Mouse (Mus musculus): ENCODE data around the gene Gm1123.
A peak's percentile ranks its signal among the peaks of the same experiment; 100 is the strongest.

Gene Gm1123

GRCm38 (mm10) chr9:98979431-98980416 is 55.8 kb downstream of the Gm1123 start:
- H3K36me3 ChIP-seq (ENCODE audit: control insufficient read depth, insufficient read depth, low read length, poor library complexity, severe bottlenecking): no peaks in the 10 kb centered on the region
- H3K27me3 ChIP-seq (ENCODE audit: control insufficient read depth, insufficient read depth, low read length, poor library complexity, severe bottlenecking): no peaks in the 10 kb centered on the region; the same call in 1 of the 2 replicates
- DNase-seq (ENCODE audit: low read depth, low spot score): peak; percentile 95

- Histone ChIP-seq H3K36me3 (ENCODE audit: control insufficient read depth, insufficient read depth, low read length, poor library complexity, severe bottlenecking) (no peaks in the 10 kb centered on the region), H3K27me3 (ENCODE audit: control insufficient read depth, insufficient read depth, low read length, poor library complexity, severe bottlenecking) (peaks cover 5% of the 10 kb centered on the region; the same call in 1 of the 2 replicates)
- peak; percentile 41 for DNase-seq (ENCODE audit: low read depth, low spot score)
Observed at GRCm38 (mm10) chr9:98976520-98976919, 59.0 kb downstream of the Gm1123 start.

- H3K36me3 ChIP-seq (ENCODE audit: control insufficient read depth, insufficient read depth, low read length, poor library complexity, severe bottlenecking): no peaks in the 10 kb centered on the region
- peaks cover 5% of the 10 kb centered on the region; the same call in 1 of the 2 replicates for H3K27me3 ChIP-seq (ENCODE audit: control insufficient read depth, insufficient read depth, low read length, poor library complexity, severe bottlenecking)
- no peak for DNase-seq (ENCODE audit: low read depth, low spot score)
Observed at GRCm38 (mm10) chr9:98976081-98976480, 59.4 kb downstream of the Gm1123 start.

- Histone ChIP-seq H3K36me3 (ENCODE audit: control insufficient read depth, insufficient read depth, low read length, poor library complexity, severe bottlenecking) (no peaks in the 10 kb centered on the region), H3K27me3 (ENCODE audit: control insufficient read depth, insufficient read depth, low read length, poor library complexity, severe bottlenecking) (peaks cover 5% of the 10 kb centered on the region)
- DNase-seq (ENCODE audit: low read depth, low spot score): no peak
Observed at GRCm38 (mm10) chr9:98974898-98975297, 60.6 kb downstream of the Gm1123 start.

- no peak for DNase-seq (ENCODE audit: low read depth, low spot score)
- H3K27me3 ChIP-seq (ENCODE audit: control insufficient read depth, insufficient read depth, low read length, poor library complexity, severe bottlenecking): peaks cover 5% of the 10 kb centered on the region
- no peaks in the 10 kb centered on the region for H3K36me3 ChIP-seq (ENCODE audit: control insufficient read depth, insufficient read depth, low read length, poor library complexity, severe bottlenecking)
Observed at GRCm38 (mm10) chr9:98973561-98973960, 62.0 kb downstream of the Gm1123 start.

GRCm38 (mm10) chr9:98973101-98973521 is 62.4 kb downstream of the Gm1123 start:
- Histone ChIP-seq H3K36me3 (ENCODE audit: control insufficient read depth, insufficient read depth, low read length, poor library complexity, severe bottlenecking) (no peaks in the 10 kb centered on the region), H3K27me3 (ENCODE audit: control insufficient read depth, insufficient read depth, low read length, poor library complexity, severe bottlenecking) (peaks cover 5% of the 10 kb centered on the region)
- no peak for DNase-seq (ENCODE audit: low read depth, low spot score)

- no peaks in the 10 kb centered on the region; the same call in 1 of the 2 replicates for H3K27me3 ChIP-seq (ENCODE audit: control insufficient read depth, insufficient read depth, low read length, poor library complexity, severe bottlenecking)
- DNase-seq (ENCODE audit: low read depth, low spot score): peak; percentile 36
- no peaks in the 10 kb centered on the region for H3K36me3 ChIP-seq (ENCODE audit: control insufficient read depth, insufficient read depth, low read length, poor library complexity, severe bottlenecking)
Observed at GRCm38 (mm10) chr9:98965084-98965483, 70.4 kb downstream of the Gm1123 start.

- H3K36me3 ChIP-seq (ENCODE audit: control insufficient read depth, insufficient read depth, low read length, poor library complexity, severe bottlenecking): no peaks in the 10 kb centered on the region
- H3K27me3 ChIP-seq (ENCODE audit: control insufficient read depth, insufficient read depth, low read length, poor library complexity, severe bottlenecking): no peaks in the 10 kb centered on the region; the same call in 1 of the 2 replicates
- no peak for DNase-seq (ENCODE audit: low read depth, low spot score)
Observed at GRCm38 (mm10) chr9:98963661-98964060, 71.9 kb downstream of the Gm1123 start.

- Histone ChIP-seq H3K27me3 (ENCODE audit: control insufficient read depth, insufficient read depth, low read length, poor library complexity, severe bottlenecking) (no peaks in the 10 kb centered on the region; the same call in 1 of the 2 replicates), H3K36me3 (ENCODE audit: control insufficient read depth, insufficient read depth, low read length, poor library complexity, severe bottlenecking) (no peaks in the 10 kb centered on the region)
- no peak for DNase-seq (ENCODE audit: low read depth, low spot score)
Observed at GRCm38 (mm10) chr9:98962478-98963142, 72.9 kb downstream of the Gm1123 start.

- no peak for DNase-seq (ENCODE audit: low read depth, low spot score)
- no peaks in the 10 kb centered on the region; the same call in 1 of the 2 replicates for H3K27me3 ChIP-seq (ENCODE audit: control insufficient read depth, insufficient read depth, low read length, poor library complexity, severe bottlenecking)
- no peaks in the 10 kb centered on the region for H3K36me3 ChIP-seq (ENCODE audit: control insufficient read depth, insufficient read depth, low read length, poor library complexity, severe bottlenecking)
Observed at GRCm38 (mm10) chr9:98961591-98962477, 73.7 kb downstream of the Gm1123 start.

GRCm38 (mm10) chr9:98960348-98960747 is 75.2 kb downstream of the Gm1123 start:
- peaks cover 5% of the 10 kb centered on the region for H3K27me3 ChIP-seq (ENCODE audit: control insufficient read depth, insufficient read depth, low read length, poor library complexity, severe bottlenecking)
- no peaks in the 10 kb centered on the region for H3K36me3 ChIP-seq (ENCODE audit: control insufficient read depth, insufficient read depth, low read length, poor library complexity, severe bottlenecking)
- DNase-seq (ENCODE audit: low read depth, low spot score): no peak

GRCm38 (mm10) chr9:98959851-98960250 is 75.7 kb downstream of the Gm1123 start:
- H3K27me3 ChIP-seq (ENCODE audit: control insufficient read depth, insufficient read depth, low read length, poor library complexity, severe bottlenecking): peaks cover 5% of the 10 kb centered on the region
- no peak for DNase-seq (ENCODE audit: low read depth, low spot score)
- H3K36me3 ChIP-seq (ENCODE audit: control insufficient read depth, insufficient read depth, low read length, poor library complexity, severe bottlenecking): no peaks in the 10 kb centered on the region

- peaks cover 5% of the 10 kb centered on the region for H3K27me3 ChIP-seq (ENCODE audit: control insufficient read depth, insufficient read depth, low read length, poor library complexity, severe bottlenecking)
- DNase-seq (ENCODE audit: low read depth, low spot score): no peak
- H3K36me3 ChIP-seq (ENCODE audit: control insufficient read depth, insufficient read depth, low read length, poor library complexity, severe bottlenecking): no peaks in the 10 kb centered on the region
Observed at GRCm38 (mm10) chr9:98958628-98959027, 76.9 kb downstream of the Gm1123 start.

- DNase-seq (ENCODE audit: low read depth, low spot score): no peak
- H3K36me3 ChIP-seq (ENCODE audit: control insufficient read depth, insufficient read depth, low read length, poor library complexity, severe bottlenecking): no peaks in the 10 kb centered on the region
- H3K27me3 ChIP-seq (ENCODE audit: control insufficient read depth, insufficient read depth, low read length, poor library complexity, severe bottlenecking): peaks cover 5% of the 10 kb centered on the region
Observed at GRCm38 (mm10) chr9:98957751-98958351, 77.7 kb downstream of the Gm1123 start.

All from splenic B cell, adult 2 months (primary cell).